Mouse (Mus musculus) megakaryocyte, embryonic 14.5 days (primary cell): ENCODE data around the gene Uchl1. TPM values are rescaled to one million over a fixed set of nuclear protein-coding genes. Genes with fewer than 3 reads are reported as not detected.

Experiments used
- H3K27me3 ChIP-seq: replicated peaks from 2 replicates; pipeline ENCODE3; 2012; ENCODE audit warnings: inconsistent platforms
- H3K36me3 ChIP-seq: replicated peaks from 2 replicates; pipeline ENCODE3; 2012; ENCODE audit warnings: low read length, inconsistent platforms, mixed read lengths
- H3K4me1 ChIP-seq: 2 replicates; pipeline ENCODE4 v1.6.1; 2012; ENCODE audit warnings: inconsistent platforms
- H3K4me3 ChIP-seq: replicated peaks from 2 replicates; pipeline ENCODE3; 2012; ENCODE audit warnings: moderate library complexity, mild to moderate bottlenecking, inconsistent platforms
- H3K9me3 ChIP-seq: 2 replicates; pipeline ENCODE4 v1.6.1; 2012; ENCODE audit warnings: inconsistent platforms
- FLI1 ChIP-seq: IDR thresholded peaks from 2 replicates; pipeline ENCODE4 v1.6.1; 2012; ENCODE audit warnings: low read length, inconsistent platforms, mixed read lengths
- GATA1 ChIP-seq: IDR thresholded peaks from 3 replicates; pipeline ENCODE4 v1.6.1; 2012; ENCODE audit warnings: mixed read lengths, low read length, inconsistent platforms, borderline replicate concordance
- polyA plus RNA-seq: library from polyadenylated mRNA; stranded (reverse); fragments of >175 nt; gene quantifications from 2 replicates; pipeline ENCODE4 v1.2.3, GENCODE M21; 2012; ENCODE audit warnings: low replicate concordance; ENCODE audit not compliant: insufficient read depth

Gene Uchl1
- polyA plus RNA-seq, 1 experiment, result not detected

DNA sequence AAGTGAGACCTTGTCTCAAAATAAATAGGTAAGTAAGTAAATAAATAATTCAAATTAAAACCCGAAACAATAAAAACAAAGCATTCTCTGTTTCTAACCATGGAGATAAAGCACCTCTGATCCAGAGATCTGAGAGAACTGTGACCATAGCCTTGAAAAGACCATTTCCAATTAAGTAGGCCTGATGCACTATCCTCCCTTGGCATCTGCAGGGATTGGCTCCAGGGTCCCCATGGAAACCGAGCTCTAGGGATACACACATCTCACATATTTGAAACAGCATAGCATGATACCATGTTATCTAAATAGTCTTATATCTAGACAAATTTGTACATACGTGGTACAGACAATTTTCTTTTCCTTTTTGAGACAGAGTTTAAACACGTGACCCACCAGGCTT, 26.1 kb downstream of the Uchl1 start:
- no peaks in the 10 kb centered on the region for H3K36me3 ChIP-seq
- H3K9me3 ChIP-seq, result no peaks in the 10 kb centered on the region
- no peak overlapping the region for H3K4me3 ChIP-seq
- H3K27me3 ChIP-seq, result no peaks in the 10 kb centered on the region
- TF ChIP-seq FLI1 (no peak), GATA1 (no peak)
- H3K4me1 ChIP-seq, result no peaks in the 10 kb centered on the region

DNA sequence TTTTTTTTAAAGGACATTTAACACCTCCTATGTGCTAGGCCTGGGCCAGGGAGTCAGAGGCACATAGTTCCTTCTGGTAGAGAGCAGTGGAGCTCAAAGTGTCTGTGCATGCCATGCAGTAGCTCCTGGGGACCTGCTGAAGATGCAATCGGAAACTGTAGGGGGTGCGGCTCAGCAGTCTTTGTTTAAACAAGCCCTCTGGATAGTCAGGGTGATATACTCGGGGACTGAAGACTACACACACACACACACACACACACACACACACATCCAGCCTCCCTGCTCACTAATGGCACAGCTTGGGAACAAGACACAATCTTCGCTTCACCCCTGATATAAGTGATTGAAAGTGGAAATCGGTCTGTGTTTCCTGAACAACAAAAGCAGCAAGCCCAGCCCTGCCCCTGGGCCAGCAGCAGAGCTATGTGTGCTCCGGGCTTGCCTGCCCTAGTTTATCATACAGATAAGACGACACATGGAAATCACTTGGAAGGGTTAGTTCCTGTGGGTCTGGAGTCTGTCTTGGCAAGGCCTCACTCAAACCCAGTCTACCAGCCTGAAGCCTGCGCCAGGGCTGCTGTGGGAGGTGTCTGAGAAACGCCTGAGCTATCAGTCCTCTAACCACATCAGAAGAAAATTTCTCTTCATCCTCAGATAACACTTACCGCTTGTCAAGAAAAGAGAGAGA, 27.6 kb downstream of the Uchl1 start:
- H3K4me1 ChIP-seq, result no peaks in the 10 kb centered on the region
- TF ChIP-seq FLI1 (no peak), GATA1 (no peak)

GRCm38 (mm10) chr5:66707859-66708258, 32.0 kb downstream of the Uchl1 start:
- TF ChIP-seq FLI1 (no peak), GATA1 (no peak)
- Histone ChIP-seq H3K4me3 (no peak overlapping the region), H3K4me1 (no peaks in the 10 kb centered on the region), H3K36me3 (no peaks in the 10 kb centered on the region), H3K9me3 (peaks cover 1% of the 10 kb centered on the region), H3K27me3 (no peaks in the 10 kb centered on the region)

More for the DNA sequence above, 27.6 kb downstream of the Uchl1 start:
- H3K27me3 ChIP-seq, result no peaks in the 10 kb centered on the region
- H3K36me3 ChIP-seq, result no peaks in the 10 kb centered on the region
- no peak overlapping the region for H3K4me3 ChIP-seq
- H3K9me3 ChIP-seq, result no peaks in the 10 kb centered on the region

DNA sequence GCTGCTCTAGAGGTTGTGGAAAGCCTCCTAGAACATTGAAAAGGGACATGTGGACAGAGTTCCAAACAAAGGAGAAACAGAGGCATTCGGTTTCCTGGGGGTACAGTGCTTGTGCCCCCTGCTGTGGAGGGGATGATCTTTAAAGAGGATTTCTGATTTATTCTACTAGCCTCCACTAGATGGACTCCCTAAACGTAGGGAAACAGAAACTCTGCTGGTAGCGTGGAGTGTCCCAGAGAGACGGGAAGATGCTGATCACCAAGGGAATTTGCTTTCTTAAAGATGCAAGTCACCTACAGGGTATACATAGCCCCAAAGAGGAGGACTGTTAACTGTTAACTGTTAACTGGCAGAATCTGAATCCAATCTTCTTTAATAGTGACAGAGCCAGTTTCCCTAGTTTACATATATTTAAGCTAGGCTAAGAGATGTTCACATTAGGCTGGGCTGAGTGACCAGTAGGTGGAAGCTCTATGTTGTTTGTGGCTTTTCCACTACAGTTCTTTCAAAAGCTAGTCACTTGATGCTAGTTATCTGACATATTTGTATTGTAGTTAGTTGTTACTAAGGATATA, 34.6 kb downstream of the Uchl1 start:
- Histone ChIP-seq H3K9me3 (peaks cover 5% of the 10 kb centered on the region), H3K27me3 (no peaks in the 10 kb centered on the region), H3K36me3 (no peaks in the 10 kb centered on the region), H3K4me3 (no peak overlapping the region), H3K4me1 (no peaks in the 10 kb centered on the region)
- TF ChIP-seq GATA1, result no peak
- TF ChIP-seq FLI1, result no peak

- H3K4me3 ChIP-seq, result no peak overlapping the region
- no peaks in the 10 kb centered on the region for H3K36me3 ChIP-seq
- no peak for TF ChIP-seq FLI1
- no peak for TF ChIP-seq GATA1
- no peaks in the 10 kb centered on the region for H3K4me1 ChIP-seq
- H3K27me3 ChIP-seq, result no peaks in the 10 kb centered on the region
- H3K9me3 ChIP-seq, result peaks cover 5% of the 10 kb centered on the region
Observed at GRCm38 (mm10) chr5:66712801-66713200, 36.9 kb downstream of the Uchl1 start.

DNA sequence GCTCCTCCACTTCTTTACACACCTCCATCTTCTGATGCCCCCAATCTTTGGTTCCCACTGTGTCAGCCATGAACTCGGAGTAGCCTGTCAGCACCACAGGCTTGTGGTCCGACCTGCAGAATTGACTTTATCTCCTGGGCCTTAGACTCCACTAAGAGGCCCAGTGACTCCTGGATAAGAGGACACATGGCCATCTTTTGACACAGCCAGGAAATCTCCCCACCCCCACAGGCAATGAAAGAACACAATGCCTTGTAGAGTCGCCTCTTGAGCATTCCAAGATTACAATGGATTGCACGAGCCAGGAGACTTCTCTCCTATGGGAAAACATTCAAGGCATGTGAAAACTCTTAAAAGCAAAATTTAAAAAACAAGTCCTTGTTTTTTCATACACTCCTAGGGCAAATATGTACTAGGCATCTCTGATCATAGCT, 39.6 kb downstream of the Uchl1 start:
- TF ChIP-seq FLI1 (no peak), GATA1 (no peak)
- no peaks in the 10 kb centered on the region for H3K36me3 ChIP-seq
- H3K4me1 ChIP-seq, result no peaks in the 10 kb centered on the region
- no peak overlapping the region for H3K4me3 ChIP-seq
- H3K9me3 ChIP-seq, result peaks cover 7% of the 10 kb centered on the region
- no peaks in the 10 kb centered on the region for H3K27me3 ChIP-seq

GRCm38 (mm10) chr5:66717931-66718330, 42.0 kb downstream of the Uchl1 start:
- Histone ChIP-seq H3K36me3 (no peaks in the 10 kb centered on the region), H3K27me3 (no peaks in the 10 kb centered on the region), H3K4me1 (no peaks in the 10 kb centered on the region), H3K9me3 (peaks cover 5% of the 10 kb centered on the region), H3K4me3 (no peak overlapping the region)
- TF ChIP-seq FLI1 (no peak), GATA1 (no peak)

DNA sequence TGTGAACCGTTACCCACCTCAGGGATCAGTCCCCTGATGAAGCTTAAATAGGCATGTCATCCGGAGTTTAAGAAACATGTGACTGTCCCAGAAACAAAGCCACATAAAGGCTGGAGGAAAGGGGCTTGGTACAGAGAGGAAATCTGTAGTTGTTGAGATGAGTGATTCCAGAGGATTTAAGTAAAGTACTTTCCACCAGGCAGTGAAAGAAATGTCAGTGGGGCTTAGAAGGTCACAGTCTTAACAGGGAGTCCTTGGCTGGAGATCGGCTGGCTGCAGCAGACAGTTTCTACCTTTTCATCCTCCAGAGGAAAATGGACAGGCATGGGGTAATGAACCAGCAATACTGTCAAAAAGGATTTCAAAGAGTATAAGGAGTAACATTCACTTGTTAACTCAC, 42.5 kb downstream of the Uchl1 start:
- TF ChIP-seq GATA1, result no peak
- TF ChIP-seq FLI1, result no peak
- H3K4me1 ChIP-seq, result no peaks in the 10 kb centered on the region

GRCm38 (mm10) chr5:66718880-66719279, 43.0 kb downstream of the Uchl1 start:
- no peak overlapping the region for H3K4me3 ChIP-seq
- H3K9me3 ChIP-seq, result 0 out of 2 replicates have a peak, but pooled peaks cover 2% of the 10 kb centered on the region
- TF ChIP-seq FLI1 (no peak), GATA1 (no peak)
- H3K27me3 ChIP-seq, result no peaks in the 10 kb centered on the region
- H3K4me1 ChIP-seq, result no peaks in the 10 kb centered on the region
- H3K36me3 ChIP-seq, result no peaks in the 10 kb centered on the region

More for the DNA sequence above, 42.5 kb downstream of the Uchl1 start:
- Histone ChIP-seq H3K27me3 (no peaks in the 10 kb centered on the region), H3K9me3 (0 out of 2 replicates have a peak, but pooled peaks cover 2% of the 10 kb centered on the region), H3K36me3 (no peaks in the 10 kb centered on the region), H3K4me3 (no peak overlapping the region)

DNA sequence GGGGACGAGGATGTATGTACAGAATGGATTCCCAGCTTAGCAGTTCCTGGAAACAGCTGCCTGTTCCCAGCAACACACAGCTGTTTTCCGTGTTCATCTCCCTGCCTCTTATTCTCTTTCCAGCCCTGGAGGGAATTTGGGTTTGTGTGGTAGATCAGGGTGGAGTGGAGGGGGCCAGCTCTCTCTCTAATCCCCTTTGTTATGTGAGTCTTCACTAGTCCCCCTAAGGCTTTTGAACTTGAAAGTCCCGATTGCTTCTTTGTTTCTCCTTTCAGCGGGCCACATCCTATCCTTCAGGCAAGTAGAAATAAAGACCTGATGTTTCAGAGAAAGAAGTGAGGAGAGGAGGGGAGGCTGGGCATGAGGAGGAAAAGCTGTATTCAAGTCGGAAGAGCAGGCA, 45.0 kb downstream of the Uchl1 start:
- Histone ChIP-seq H3K36me3 (no peaks in the 10 kb centered on the region), H3K4me3 (no peak overlapping the region), H3K27me3 (no peaks in the 10 kb centered on the region), H3K9me3 (0 out of 2 replicates have a peak, but pooled peaks cover 2% of the 10 kb centered on the region), H3K4me1 (no peaks in the 10 kb centered on the region)
- TF ChIP-seq FLI1, result no peak
- TF ChIP-seq GATA1, result no peak
